Mouse (Mus musculus) stomach, postnatal 0 days (tissue): ENCODE measurements at regions not wholly inside any gene's neighbourhood (a gene's known extent, or its start where the extent isn't known, plus 50 kb on each side); places are given as distances from the start of the nearest gene placed in this dataset.

ENCODE experiments used
- CTCF ChIP-seq: IDR thresholded peaks from 2 replicates; pipeline ENCODE4 v1.5.1; 2016; ENCODE audit warnings: antibody characterized with exemption, low read depth, mild to moderate bottlenecking, moderate library complexity
- EP300 ChIP-seq: optimal IDR thresholded peaks from 2 replicates; pipeline ENCODE3; 2016; ENCODE audit warnings: antibody characterized with exemption

- TF ChIP-seq CTCF (no peak), EP300 (no peak)
Measured at GRCm38 (mm10) chr4:61897176-61897575, 62.1 kb upstream of the Mup5 start.
